Mouse (Mus musculus) spleen, adult 2 months (tissue): Measurements from ENCODE around the gene Fgfr1op2. TPM values are rescaled to one million over a fixed set of nuclear protein-coding genes. Genes with fewer than 3 reads are reported as not detected.

Experiments
- DNase-seq, 2 experiments: peaks; one replicate each; pipeline versions ENCODE4 v3.0.0 to v3.0.0-alpha.2; 2012 to 2021; ENCODE audit warnings: low spot score in 2 of 2, low read depth in 1 of 2
- H3K27ac ChIP-seq: fragments of 200-500 bp; 2 replicates; pipeline ENCODE4 v1.5.1; 2012; ENCODE audit warnings: low read length, inconsistent platforms; ENCODE audit not compliant: insufficient read depth
- H3K27me3 ChIP-seq: fragments of 200-500 bp; 2 replicates; pipeline ENCODE4 v1.6.1; 2012; ENCODE audit warnings: mild to moderate bottlenecking, moderate library complexity, low read length, inconsistent platforms; ENCODE audit not compliant: control insufficient read depth, insufficient read depth
- H3K36me3 ChIP-seq: fragments of 200-500 bp; 2 replicates; pipeline ENCODE4 v1.6.1; 2012; ENCODE audit warnings: mild to moderate bottlenecking, low read length, inconsistent platforms; ENCODE audit not compliant: control insufficient read depth, insufficient read depth
- H3K4me1 ChIP-seq: fragments of 200-500 bp; 2 replicates; pipeline ENCODE4 v1.6.1; 2011; ENCODE audit warnings: inconsistent platforms; ENCODE audit not compliant: control insufficient read depth, insufficient read depth, insufficient read length
- H3K4me3 ChIP-seq: fragments of 200-500 bp; 2 replicates; pipeline ENCODE4 v1.5.1; 2011; ENCODE audit warnings: mild to moderate bottlenecking, inconsistent platforms; ENCODE audit not compliant: insufficient read depth, insufficient read length; ENCODE audit errors: extremely low read depth
- CTCF ChIP-seq: fragments of 200-500 bp; IDR thresholded peaks from 2 replicates; pipeline ENCODE4 v1.5.1; 2011; ENCODE audit warnings: mild to moderate bottlenecking, inconsistent platforms; ENCODE audit not compliant: insufficient read depth, insufficient read length, insufficient replicate concordance; ENCODE audit errors: extremely low read depth
- POLR2A ChIP-seq: fragments of 200-500 bp; IDR thresholded peaks from 2 replicates; pipeline ENCODE4 v1.6.1; 2011; ENCODE audit warnings: low read depth, low read length, inconsistent platforms
- WGBS: fragments of 180-500 bp; shearing (Covaris S2); methylation state at CpG from one replicate; pipeline ENCODE4 v1.1.7; 2018; 5-methylcytosine and 5-hydroxymethylcytosine counted together
- polyA plus RNA-seq: library from polyadenylated mRNA; depleted of rRNA; stranded (reverse); fragments of >200 nt; gene quantifications from 2 replicates; pipeline ENCODE4 v1.2.3, GENCODE M21; 2012

The Fgfr1op2 gene
- polyA plus RNA-seq, 1 experiment = 58.6 TPM

GRCm38 (mm10) chr6:146614541-146614940 lies 37.5 kb downstream of the Fgfr1op2 start:
- 94% methylated on average over 5 of the region's 5 CpGs for whole genome bisulfite sequencing
- H3K36me3 ChIP-seq = peaks cover 7% of the 10 kb centered on the region; the same call in 1 of the 2 replicates
- H3K4me1 ChIP-seq = no peaks in the 10 kb centered on the region
- no peaks in the 10 kb centered on the region for H3K27me3 ChIP-seq
- no peak for TF ChIP-seq POLR2A
- TF ChIP-seq CTCF = no peak
- no peak overlapping the region for H3K27ac ChIP-seq
- no peak overlapping the region for H3K4me3 ChIP-seq
- DNase-seq = no peak

GRCm38 (mm10) chr6:146615891-146616290 lies 38.9 kb downstream of the Fgfr1op2 start:
- Histone ChIP-seq H3K27ac (no peak overlapping the region), H3K4me3 (no peak overlapping the region), H3K36me3 (peaks cover 7% of the 10 kb centered on the region; the same call in 1 of the 2 replicates), H3K4me1 (no peaks in the 10 kb centered on the region), H3K27me3 (no peaks in the 10 kb centered on the region)
- no peak for DNase-seq
- TF ChIP-seq POLR2A = no peak
- TF ChIP-seq CTCF = no peak
- 94% methylated on average over 8 of the region's 8 CpGs for WGBS

- TF ChIP-seq POLR2A = no peak
- no peak for TF ChIP-seq CTCF
- 90% methylated on average over 2 of the region's 2 CpGs for WGBS
These were observed 39.7 kb downstream of the Fgfr1op2 start for GRCm38 (mm10) chr6:146616670-146617069.

GRCm38 (mm10) chr6:146628123-146628522 lies 51.1 kb downstream of the Fgfr1op2 start:
- no peak overlapping the region for H3K27ac ChIP-seq
- H3K36me3 ChIP-seq = 0 out of 2 replicates have a peak, but pooled peaks cover 1% of the 10 kb centered on the region
- H3K4me3 ChIP-seq = no peak overlapping the region
- peaks cover 2% of the 10 kb centered on the region; the same call in 1 of the 2 replicates for H3K4me1 ChIP-seq
- H3K27me3 ChIP-seq = no peaks in the 10 kb centered on the region
- no peak for TF ChIP-seq CTCF
- TF ChIP-seq POLR2A = no peak
- DNase-seq = no peak
- 90% methylated on average over 3 of the region's 3 CpGs for WGBS

More at GRCm38 (mm10) chr6:146616670-146617069, 39.7 kb downstream of the Fgfr1op2 start:
- Histone ChIP-seq H3K27me3 (no peaks in the 10 kb centered on the region), H3K4me1 (no peaks in the 10 kb centered on the region), H3K27ac (no peak overlapping the region), H3K4me3 (no peak overlapping the region), H3K36me3 (peaks cover 7% of the 10 kb centered on the region; the same call in 1 of the 2 replicates)
- no peak for DNase-seq

- H3K36me3 ChIP-seq = no peaks in the 10 kb centered on the region
- no peak for TF ChIP-seq CTCF
- TF ChIP-seq POLR2A = no peak
- 0 out of 2 replicates have a peak overlapping the region, but pooled peaks have one; percentile 18 for H3K27ac ChIP-seq
- peaks cover 5% of the 10 kb centered on the region; the same call in 1 of the 2 replicates for H3K4me1 ChIP-seq
- no peak overlapping the region for H3K4me3 ChIP-seq
- no peaks in the 10 kb centered on the region for H3K27me3 ChIP-seq
- no peak for DNase-seq
- WGBS = 75% methylated on average over 9 of the region's 9 CpGs
These were observed 53.1 kb downstream of the Fgfr1op2 start for GRCm38 (mm10) chr6:146629781-146630756.

GRCm38 (mm10) chr6:146630961-146631360 lies 54.0 kb downstream of the Fgfr1op2 start:
- DNase-seq = no peak
- no peaks in the 10 kb centered on the region for H3K27me3 ChIP-seq
- peaks cover 5% of the 10 kb centered on the region; the same call in 1 of the 2 replicates for H3K4me1 ChIP-seq
- H3K36me3 ChIP-seq = no peaks in the 10 kb centered on the region
- TF ChIP-seq CTCF (no peak), POLR2A (no peak)
- no peak overlapping the region for H3K27ac ChIP-seq
- 78% methylated on average over 4 of the region's 4 CpGs for WGBS
- H3K4me3 ChIP-seq = no peak overlapping the region

- DNase-seq = no peak
- Histone ChIP-seq H3K4me1 (peaks cover 5% of the 10 kb centered on the region; the same call in 1 of the 2 replicates), H3K27me3 (no peaks in the 10 kb centered on the region), H3K27ac (no peak overlapping the region), H3K4me3 (no peak overlapping the region), H3K36me3 (no peaks in the 10 kb centered on the region)
- 90% methylated on average over 8 of the region's 8 CpGs for WGBS
- TF ChIP-seq POLR2A = no peak
- no peak for TF ChIP-seq CTCF
These were observed 54.8 kb downstream of the Fgfr1op2 start for GRCm38 (mm10) chr6:146631847-146632246.
